Mouse (Mus musculus) E14TG2a.4 (cell line): ENCODE measurements around the gene Minos1.
A peak's percentile ranks its signal among the peaks of the same experiment; 100 is the strongest.

ENCODE experiments used
- H3K27me3 ChIP-seq: 2 replicates; pipeline ENCODE4 v1.6.1; 2014; ENCODE audit warnings: low read length, control low read depth; ENCODE audit not compliant: insufficient read depth
- H3K36me3 ChIP-seq: 2 replicates; pipeline ENCODE4 v1.6.1; 2014; ENCODE audit warnings: low read length, control low read depth; ENCODE audit not compliant: insufficient read depth
- H3K4me1 ChIP-seq: replicated peaks from 2 replicates; pipeline ENCODE4 v1.6.1; 2014; ENCODE audit warnings: low read depth, low read length, control low read depth
- H3K4me3 ChIP-seq: replicated peaks from 2 replicates; pipeline ENCODE4 v1.5.1; 2014; ENCODE audit warnings: mild to moderate bottlenecking, low read length
- H3K9me3 ChIP-seq: 2 replicates; pipeline ENCODE4 v1.6.1; 2014; ENCODE audit warnings: low read length, control low read depth
- CTCF ChIP-seq: conservative IDR thresholded peaks from 2 replicates; pipeline ENCODE4 v1.5.1; 2014; ENCODE audit warnings: low read length
- NANOG ChIP-seq: IDR thresholded peaks from 2 replicates; pipeline ENCODE4 v1.6.1; 2014; ENCODE audit warnings: borderline replicate concordance, low read length, mixed read lengths
- POU5F1 ChIP-seq: IDR thresholded peaks from 2 replicates; pipeline ENCODE4 v1.6.1; 2014; ENCODE audit warnings: low read length, borderline replicate concordance

Minos1 gene

DNA sequence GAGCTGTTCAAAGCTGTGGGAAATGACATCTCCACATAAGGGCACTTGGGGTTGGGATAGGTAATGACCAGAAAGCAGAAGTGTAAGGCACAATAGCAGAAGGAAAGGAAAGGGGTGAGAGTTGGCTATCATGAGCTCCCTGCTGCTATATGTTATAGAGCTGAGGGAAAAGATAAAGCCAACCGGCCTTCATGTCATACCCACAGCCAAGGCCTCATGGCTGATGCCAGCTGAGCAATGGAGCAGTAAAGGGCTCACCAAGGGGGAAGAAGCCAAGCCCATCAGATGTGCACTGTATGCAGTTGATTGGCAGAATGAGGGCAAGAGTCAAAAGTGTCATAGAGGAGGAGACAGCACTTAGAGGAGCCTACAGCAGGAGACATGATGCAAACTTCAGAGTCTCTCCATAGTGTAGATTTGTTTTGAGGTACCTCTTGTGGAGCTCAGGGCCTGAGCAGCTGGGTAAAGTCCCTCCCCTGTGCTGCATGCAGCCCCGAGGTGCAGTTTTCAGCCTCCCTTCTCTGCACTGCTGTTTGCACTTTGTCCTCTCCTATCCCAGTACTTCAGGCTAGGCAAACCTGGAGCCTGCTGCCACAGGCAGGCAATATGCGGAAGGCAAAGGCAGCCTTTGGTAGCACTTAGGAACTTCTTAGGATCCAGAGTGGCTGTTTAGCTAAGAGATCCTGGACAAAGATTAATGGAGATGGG lies 14.4 kb downstream of the Minos1 start:
- no peak overlapping the region for H3K4me3 ChIP-seq
- TF ChIP-seq POU5F1 (no peak), CTCF (no peak), NANOG (no peak)
- H3K36me3 ChIP-seq, result no peaks in the 10 kb centered on the region; the same call in 1 of the 2 replicates
- H3K9me3 ChIP-seq, result no peaks in the 10 kb centered on the region
- peaks cover 39% of the 10 kb centered on the region for H3K4me1 ChIP-seq
- no peaks in the 10 kb centered on the region for H3K27me3 ChIP-seq

GRCm38 (mm10) chr4:139115721-139116120 lies 15.2 kb downstream of the Minos1 start:
- H3K4me3 ChIP-seq, result no peak overlapping the region
- TF ChIP-seq CTCF (peak; percentile 46), NANOG (no peak), POU5F1 (no peak)
- H3K4me1 ChIP-seq, result peaks cover 47% of the 10 kb centered on the region
- no peaks in the 10 kb centered on the region; the same call in 1 of the 2 replicates for H3K36me3 ChIP-seq
- no peaks in the 10 kb centered on the region for H3K9me3 ChIP-seq
- H3K27me3 ChIP-seq, result no peaks in the 10 kb centered on the region

DNA sequence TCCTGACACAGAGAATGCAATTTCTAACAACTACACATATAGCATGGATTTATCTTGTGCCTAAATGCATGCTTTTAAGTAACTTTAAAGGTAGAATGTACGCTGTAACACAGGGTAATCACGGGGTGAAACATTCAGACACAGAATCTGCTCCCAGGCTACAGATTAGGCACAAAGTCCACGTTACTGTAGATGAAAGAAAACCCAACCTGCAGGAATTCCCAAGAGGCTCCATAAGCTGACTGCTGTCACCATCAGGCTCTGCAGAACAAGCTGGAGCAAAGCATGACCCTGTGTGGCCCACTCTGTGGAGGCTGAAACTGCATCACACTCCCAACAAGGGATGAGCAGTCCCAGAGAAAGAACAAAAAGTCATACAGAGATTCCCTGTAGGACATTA lies 18.4 kb downstream of the Minos1 start:
- Histone ChIP-seq H3K4me1 (peaks cover 44% of the 10 kb centered on the region), H3K4me3 (no peak overlapping the region), H3K36me3 (peaks cover 8% of the 10 kb centered on the region), H3K9me3 (no peaks in the 10 kb centered on the region), H3K27me3 (no peaks in the 10 kb centered on the region)
- TF ChIP-seq POU5F1 (no peak), CTCF (no peak), NANOG (no peak)

DNA sequence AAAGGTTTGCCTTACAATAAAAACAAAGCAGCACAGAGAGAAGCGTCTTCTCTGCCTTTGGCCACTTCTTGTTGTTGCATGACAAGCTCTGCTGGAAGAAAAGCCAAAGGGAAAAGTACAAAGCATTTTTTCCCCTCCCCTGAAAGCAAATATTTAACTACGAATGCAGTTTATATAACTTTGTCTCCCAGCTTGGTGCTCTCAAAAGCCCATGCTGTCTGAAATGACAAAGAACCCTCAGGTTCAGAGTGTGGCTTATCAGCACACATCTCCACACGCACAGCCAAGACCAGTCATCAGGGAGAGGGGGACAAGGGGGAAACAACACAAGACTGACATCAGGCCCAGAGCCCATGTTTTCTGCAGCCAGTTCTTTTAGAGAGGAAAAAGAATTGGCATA lies 19.5 kb downstream of the Minos1 start:
- Histone ChIP-seq H3K36me3 (peaks cover 18% of the 10 kb centered on the region), H3K4me1 (peaks cover 37% of the 10 kb centered on the region), H3K4me3 (no peak overlapping the region)

DNA sequence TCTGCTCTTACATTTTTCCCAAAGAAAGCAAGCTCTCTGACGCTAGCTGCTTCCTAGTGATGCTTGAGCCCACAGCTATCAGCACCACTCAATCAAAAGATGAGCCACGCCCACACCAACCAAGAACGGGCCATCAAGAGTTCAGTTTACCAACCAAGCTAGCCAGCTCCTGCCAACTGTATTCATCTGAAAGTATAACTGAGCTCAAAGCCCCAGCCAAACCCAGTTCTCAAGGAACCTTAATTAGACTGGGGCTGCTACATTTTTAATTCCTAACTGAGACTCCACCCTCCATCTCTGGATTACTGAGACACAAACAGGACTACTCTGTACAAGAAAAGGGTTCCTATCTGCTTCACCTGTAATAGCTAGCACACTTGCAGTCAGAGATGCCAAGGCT lies 20.1 kb downstream of the Minos1 start:
- Histone ChIP-seq H3K4me3 (no peak overlapping the region), H3K27me3 (no peaks in the 10 kb centered on the region), H3K36me3 (peaks cover 22% of the 10 kb centered on the region), H3K4me1 (peaks cover 32% of the 10 kb centered on the region), H3K9me3 (no peaks in the 10 kb centered on the region)
- TF ChIP-seq NANOG (no peak), POU5F1 (no peak), CTCF (no peak)

More for the DNA sequence above, 19.5 kb downstream of the Minos1 start:
- no peak for TF ChIP-seq NANOG
- no peak for TF ChIP-seq CTCF
- TF ChIP-seq POU5F1, result no peak
- Histone ChIP-seq H3K27me3 (no peaks in the 10 kb centered on the region), H3K9me3 (no peaks in the 10 kb centered on the region)

DNA sequence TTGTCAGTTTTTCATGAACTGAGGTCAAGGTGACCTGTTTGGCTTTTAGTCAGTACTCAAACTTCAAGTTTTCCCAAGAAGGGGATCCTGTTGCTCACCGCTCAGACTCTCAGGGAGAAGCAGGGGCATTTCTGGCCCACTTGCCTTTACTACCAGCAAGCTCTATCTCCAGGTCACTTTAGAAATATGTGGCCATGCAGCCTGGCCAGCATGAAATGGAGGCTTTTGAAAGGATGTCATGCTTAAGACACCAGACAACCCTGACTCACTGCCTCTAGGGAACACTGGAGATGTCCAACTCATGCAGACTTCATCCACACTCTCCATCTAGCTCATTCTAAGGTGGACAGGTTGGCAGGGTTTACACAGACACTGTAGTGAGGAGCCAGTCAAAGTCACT lies 25.5 kb downstream of the Minos1 start:
- TF ChIP-seq NANOG (no peak), CTCF (no peak), POU5F1 (no peak)
- Histone ChIP-seq H3K36me3 (peaks cover 69% of the 10 kb centered on the region), H3K27me3 (no peaks in the 10 kb centered on the region), H3K4me1 (peaks cover 18% of the 10 kb centered on the region), H3K4me3 (no peak overlapping the region), H3K9me3 (no peaks in the 10 kb centered on the region)

GRCm38 (mm10) chr4:139101546-139101945 lies 29.4 kb downstream of the Minos1 start:
- H3K4me3 ChIP-seq, result no peak overlapping the region

DNA sequence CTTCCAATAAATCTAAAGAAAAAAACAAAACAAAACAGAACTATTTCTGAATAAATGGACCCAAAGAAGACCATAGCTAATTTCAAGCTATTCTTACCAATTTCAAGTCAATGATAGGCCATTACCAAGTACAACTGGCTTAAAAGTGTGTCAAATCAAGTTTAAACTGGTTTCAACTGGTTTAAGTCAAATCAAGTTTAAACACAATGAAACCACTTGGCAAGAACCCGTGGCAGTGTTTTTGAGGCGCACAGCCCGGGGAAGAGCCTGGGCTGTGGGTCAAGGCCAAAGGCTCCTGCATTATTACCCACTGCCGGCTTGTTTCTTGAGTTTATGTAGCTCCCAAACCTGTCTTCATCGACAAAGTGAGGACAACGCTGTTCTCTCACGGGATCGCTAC lies 30.6 kb downstream of the Minos1 start:
- peaks cover 18% of the 10 kb centered on the region for H3K27me3 ChIP-seq
- no peaks in the 10 kb centered on the region for H3K9me3 ChIP-seq
- H3K36me3 ChIP-seq, result peaks cover 42% of the 10 kb centered on the region
- no peak overlapping the region for H3K4me3 ChIP-seq
- no peak for TF ChIP-seq POU5F1
- peaks cover 15% of the 10 kb centered on the region for H3K4me1 ChIP-seq

More at GRCm38 (mm10) chr4:139101546-139101945, 29.4 kb downstream of the Minos1 start:
- H3K9me3 ChIP-seq, result no peaks in the 10 kb centered on the region
- H3K27me3 ChIP-seq, result peaks cover 5% of the 10 kb centered on the region
- peaks cover 15% of the 10 kb centered on the region for H3K4me1 ChIP-seq
- peaks cover 51% of the 10 kb centered on the region for H3K36me3 ChIP-seq
- TF ChIP-seq POU5F1 (no peak), CTCF (no peak), NANOG (no peak)

GRCm38 (mm10) chr4:139096201-139096600 lies 34.7 kb downstream of the Minos1 start:
- no peak overlapping the region for H3K4me3 ChIP-seq
- no peak for TF ChIP-seq NANOG
- TF ChIP-seq POU5F1, result no peak
- no peak for TF ChIP-seq CTCF
- peaks cover 21% of the 10 kb centered on the region for H3K4me1 ChIP-seq
- 0 out of 2 replicates have a peak, but pooled peaks cover under 1% of the 10 kb centered on the region for H3K36me3 ChIP-seq
- H3K9me3 ChIP-seq, result peaks cover 7% of the 10 kb centered on the region; the same call in 1 of the 2 replicates
- H3K27me3 ChIP-seq, result peaks cover 56% of the 10 kb centered on the region
